Comparison of ENCODE assay signal across 16 mouse cellular contexts in genomic region chr4:73335218-73336104, GRCm38 (mm10).
A peak's percentile ranks its signal among the peaks of the same experiment; 100 is the strongest.
DNase-seq lines count a peak whose midpoint lies in the region; ATAC-seq and TF ChIP-seq lines count a peak whose summit lies in the region.
"Had no signal": no experiment of that assay in that cellular context is flagged by ENCODE, and none has a peak within 500 bp of the region (broad histone marks: within the 10 kb centered on the region; RNA-seq: fewer than 3 reads in every experiment).

No protein-coding gene starts in this region.

- no peak overlapping the region for H3K27ac ChIP-seq in forebrain, embryonic 11.5 days (ENCODE audit: low read depth, low read length)
- no peak overlapping the region for H3K27ac ChIP-seq in forebrain, embryonic 10.5 days
- H3K27ac ChIP-seq in midbrain, embryonic 13.5 days, result no peak overlapping the region
- no peak overlapping the region for H3K27ac ChIP-seq in midbrain, postnatal 0 days (ENCODE audit: low read depth, low read length)
- no peak overlapping the region for H3K27ac ChIP-seq in hindbrain, embryonic 15.5 days (replicated peaks)
- H3K27ac ChIP-seq: embryonic facial prominence, embryonic 12.5 days; lung, embryonic 15.5 days had no signal

- no peak for DNase-seq in forebrain, embryonic 11.5 days (ENCODE audit: low spot score)
- no peak for DNase-seq in forebrain, embryonic 10.5 days (ENCODE audit: extremely low spot score, low spot score)
- DNase-seq in midbrain, postnatal 0 days (ENCODE audit: low spot score), result no peak
- DNase-seq in cerebellum, adult 9-10 months, result no peak
- no peak for DNase-seq in urinary bladder, postnatal 25 days (ENCODE audit: low spot score)
- DNase-seq in layer of hippocampus, adult 18-20 months (ENCODE audit: low spot score in 2 of 2), result no peak
- DNase-seq: adrenal gland, postnatal 36 days; cerebellum, adult 11-12 months; heart, adult 18-20 months; kidney, postnatal 10 days; thymus, adult 2 months had no signal

- no peaks in the 10 kb centered on the region for H3K27me3 ChIP-seq in forebrain, embryonic 11.5 days (ENCODE audit: control insufficient read depth, insufficient read depth, low read length)
- H3K27me3 ChIP-seq in forebrain, embryonic 10.5 days (ENCODE audit: poor library complexity, severe bottlenecking), result no peaks in the 10 kb centered on the region
- H3K27me3 ChIP-seq in midbrain, embryonic 13.5 days, result no peaks in the 10 kb centered on the region
- no peaks in the 10 kb centered on the region for H3K27me3 ChIP-seq in midbrain, postnatal 0 days (ENCODE audit: insufficient read depth, low read length)
- H3K27me3 ChIP-seq in hindbrain, embryonic 15.5 days, result no peaks in the 10 kb centered on the region
- H3K27me3 ChIP-seq: embryonic facial prominence, embryonic 12.5 days; lung, embryonic 15.5 days had no signal

- TF ChIP-seq CTCF in midbrain, postnatal 0 days (IDR thresholded peaks at IDR 0.05), result no peak

- H3K9me3 ChIP-seq in forebrain, embryonic 11.5 days (ENCODE audit: control insufficient read depth, low read length), result no peaks in the 10 kb centered on the region
- no peaks in the 10 kb centered on the region for H3K9me3 ChIP-seq in forebrain, embryonic 10.5 days
- H3K9me3 ChIP-seq in midbrain, embryonic 13.5 days, result no peaks in the 10 kb centered on the region
- H3K9me3 ChIP-seq in midbrain, postnatal 0 days (ENCODE audit: low read length), result no peaks in the 10 kb centered on the region
- H3K9me3 ChIP-seq in hindbrain, embryonic 15.5 days, result no peaks in the 10 kb centered on the region
- H3K9me3 ChIP-seq: embryonic facial prominence, embryonic 12.5 days; lung, embryonic 15.5 days had no signal

- no peaks in the 10 kb centered on the region for H3K36me3 ChIP-seq in forebrain, embryonic 11.5 days (ENCODE audit: control insufficient read depth, insufficient read depth, low read length)
- H3K36me3 ChIP-seq in forebrain, embryonic 10.5 days (replicated peaks), result no peaks in the 10 kb centered on the region
- H3K36me3 ChIP-seq in midbrain, embryonic 13.5 days, result no peaks in the 10 kb centered on the region
- no peaks in the 10 kb centered on the region for H3K36me3 ChIP-seq in midbrain, postnatal 0 days (ENCODE audit: insufficient read depth, low read length)
- H3K36me3 ChIP-seq in hindbrain, embryonic 15.5 days, result no peaks in the 10 kb centered on the region
- H3K36me3 ChIP-seq: embryonic facial prominence, embryonic 12.5 days; lung, embryonic 15.5 days had no signal

- H3K4me1 ChIP-seq in forebrain, embryonic 11.5 days (replicated peaks; ENCODE audit: control insufficient read depth, insufficient read depth, low read length), result no peaks in the 10 kb centered on the region
- no peaks in the 10 kb centered on the region for H3K4me1 ChIP-seq in forebrain, embryonic 10.5 days
- no peaks in the 10 kb centered on the region for H3K4me1 ChIP-seq in midbrain, embryonic 13.5 days (replicated peaks)
- H3K4me1 ChIP-seq in midbrain, postnatal 0 days (ENCODE audit: insufficient read depth, low read length), result no peaks in the 10 kb centered on the region
- no peaks in the 10 kb centered on the region for H3K4me1 ChIP-seq in hindbrain, embryonic 15.5 days (replicated peaks)
- H3K4me1 ChIP-seq: embryonic facial prominence, embryonic 12.5 days; lung, embryonic 15.5 days had no signal

- 49% methylated on average over 2 of the region's 2 CpGs for WGBS in forebrain, embryonic 11.5 days
- 83% methylated on average over 2 of the region's 2 CpGs for WGBS in forebrain, embryonic 10.5 days
- WGBS in midbrain, embryonic 13.5 days, result 66% methylated on average over 2 of the region's 2 CpGs
- 68% methylated on average over 2 of the region's 2 CpGs for WGBS in midbrain, postnatal 0 days
- 56% methylated on average over 2 of the region's 2 CpGs for WGBS in hindbrain, embryonic 15.5 days

- ATAC-seq in forebrain, embryonic 11.5 days (replicated peaks; ENCODE audit: low FRiP score), result peak; percentile 69
- ATAC-seq in midbrain, embryonic 13.5 days, result 0 out of 2 replicates have a peak, but pooled peaks have one; percentile 50
- no peak for ATAC-seq in midbrain, postnatal 0 days (ENCODE audit: low FRiP score)
- ATAC-seq in hindbrain, embryonic 15.5 days (ENCODE audit: low FRiP score, low read depth), result 0 out of 2 replicates have a peak, but pooled peaks have one; percentile 59

- H3K9ac ChIP-seq in forebrain, embryonic 11.5 days (ENCODE audit: low read length), result no peak overlapping the region
- no peak overlapping the region for H3K9ac ChIP-seq in midbrain, embryonic 13.5 days (replicated peaks)
- H3K9ac ChIP-seq in midbrain, postnatal 0 days (replicated peaks; ENCODE audit: low read length, poor library complexity, severe bottlenecking), result no peak overlapping the region
- no peak overlapping the region for H3K9ac ChIP-seq in hindbrain, embryonic 15.5 days
- H3K9ac ChIP-seq: embryonic facial prominence, embryonic 12.5 days; lung, embryonic 15.5 days had no signal

- no peak overlapping the region for H3K4me2 ChIP-seq in forebrain, embryonic 11.5 days (ENCODE audit: low read depth, low read length, severe bottlenecking)
- H3K4me2 ChIP-seq in midbrain, embryonic 13.5 days (replicated peaks), result no peak overlapping the region
- no peak overlapping the region for H3K4me2 ChIP-seq in midbrain, postnatal 0 days (ENCODE audit: low read depth, low read length, poor library complexity, severe bottlenecking)
- no peak overlapping the region for H3K4me2 ChIP-seq in hindbrain, embryonic 15.5 days
- H3K4me2 ChIP-seq: embryonic facial prominence, embryonic 12.5 days; liver, embryonic 11.5 days; lung, embryonic 15.5 days had no signal

- H3K4me3 ChIP-seq in forebrain, embryonic 11.5 days (ENCODE audit: low read depth, low read length), result no peak overlapping the region
- H3K4me3 ChIP-seq in forebrain, embryonic 10.5 days, result no peak overlapping the region
- H3K4me3 ChIP-seq in midbrain, embryonic 13.5 days (replicated peaks), result no peak overlapping the region
- H3K4me3 ChIP-seq in midbrain, postnatal 0 days (ENCODE audit: low read depth, low read length), result no peak overlapping the region
- H3K4me3 ChIP-seq in hindbrain, embryonic 15.5 days, result no peak overlapping the region
- H3K4me3 ChIP-seq: embryonic facial prominence, embryonic 12.5 days; lung, embryonic 15.5 days had no signal
